Comparison of ENCODE assay signal across 15 mouse cellular contexts in the genomic region with DNA sequence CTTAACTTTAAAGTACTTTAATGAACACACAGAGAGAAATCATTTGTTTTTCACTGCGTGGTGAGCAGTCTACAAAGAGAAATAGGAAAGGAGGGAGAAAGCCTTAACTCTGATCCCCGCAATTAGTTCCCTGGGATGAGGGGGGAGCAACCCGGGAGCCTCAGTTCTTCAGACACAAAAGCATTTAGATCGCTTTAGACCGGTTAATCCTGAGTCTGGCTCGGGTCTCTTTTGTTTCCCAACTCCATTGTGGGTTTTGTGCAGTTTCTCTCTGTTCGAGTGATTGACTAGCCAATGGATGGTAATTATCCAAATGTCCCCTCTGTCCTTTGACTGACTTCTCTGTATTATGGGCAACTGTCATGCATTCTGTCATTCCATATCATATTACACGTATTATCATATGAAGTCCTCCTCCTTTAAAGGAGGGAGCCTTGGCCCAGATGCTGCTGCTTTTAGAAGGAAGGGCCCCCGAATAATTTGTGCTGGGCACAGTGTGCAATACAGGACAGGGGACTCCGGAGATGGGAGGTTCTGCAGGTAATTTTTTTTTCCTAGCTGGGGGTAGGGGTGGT. TPM values are rescaled to one million over a fixed set of nuclear protein-coding genes. Genes with fewer than 3 reads are reported as not detected.
DNase-seq lines count a peak whose midpoint lies in the region; ATAC-seq and TF ChIP-seq lines count a peak whose summit lies in the region.
"Had no signal": no experiment of that assay in that cellular context is flagged by ENCODE, and none has a peak within 500 bp of the region (broad histone marks: within the 10 kb centered on the region; RNA-seq: fewer than 3 reads in every experiment).

No protein-coding gene starts in this region.

- TF ChIP-seq POLR2A in limb, embryonic 14.5 days (IDR thresholded peaks at IDR 0.05; ENCODE audit: borderline replicate concordance, extremely low read depth, insufficient read depth, insufficient read length), result no peak
- no peak for TF ChIP-seq POLR2A in lung, adult 2 months (IDR thresholded peaks at IDR 0.05; ENCODE audit: borderline replicate concordance, extremely low read depth, low read depth, low read length)

- H3K4me3 ChIP-seq in liver, postnatal 0 days (ENCODE audit: low read depth, low read length), result no peak overlapping the region
- H3K4me3 ChIP-seq in forebrain, embryonic 16.5 days (replicated peaks; ENCODE audit: low read length), result peak overlapping the region; percentile 71
- H3K4me3 ChIP-seq in limb, embryonic 14.5 days (replicated peaks; ENCODE audit: low read length), result 0 out of 2 replicates have a peak overlapping the region, but pooled peaks have one; percentile 53
- no peak overlapping the region for H3K4me3 ChIP-seq in lung, adult 2 months (replicated peaks; ENCODE audit: extremely low read depth, low read depth, low read length)
- H3K4me3 ChIP-seq: heart, embryonic 12.5 days had no signal

- ATAC-seq in liver, postnatal 0 days, result no peak
- peak; percentile 38; the same call in 1 of the 2 replicates for ATAC-seq in forebrain, embryonic 16.5 days
- no peak for ATAC-seq in limb, embryonic 14.5 days (ENCODE audit: low FRiP score, low read depth)
- no peak for ATAC-seq in cerebellum, adult (ENCODE audit: insufficient number of reproducible peaks, low FRiP score, low TSS enrichment)
- ATAC-seq: Patski had no signal

- peaks cover 96% of the 10 kb centered on the region for H3K27me3 ChIP-seq in liver, postnatal 0 days (ENCODE audit: insufficient read depth, low read length)
- H3K27me3 ChIP-seq in forebrain, embryonic 16.5 days (replicated peaks; ENCODE audit: control insufficient read depth, insufficient read depth, low read length), result peaks cover 12% of the 10 kb centered on the region
- peaks cover 80% of the 10 kb centered on the region for H3K27me3 ChIP-seq in limb, embryonic 14.5 days (ENCODE audit: control insufficient read depth, insufficient read depth, low read length)

- H3K27ac ChIP-seq in liver, postnatal 0 days (ENCODE audit: low read depth), result no peak overlapping the region
- H3K27ac ChIP-seq in forebrain, embryonic 16.5 days (ENCODE audit: low read length), result peak overlapping the region; percentile 96
- no peak overlapping the region for H3K27ac ChIP-seq in limb, embryonic 14.5 days (replicated peaks; ENCODE audit: low read depth, low read length)
- H3K27ac ChIP-seq: macrophage had no signal

- H3K9ac ChIP-seq in liver, postnatal 0 days (replicated peaks), result no peak overlapping the region
- H3K9ac ChIP-seq in forebrain, embryonic 16.5 days (replicated peaks; ENCODE audit: low read depth, low read length), result peak overlapping the region; percentile 94
- no peak overlapping the region for H3K9ac ChIP-seq in limb, embryonic 14.5 days (ENCODE audit: low read depth, low read length, severe bottlenecking)
- H3K9ac ChIP-seq: heart, embryonic 12.5 days had no signal

- WGBS in liver, postnatal 0 days (ENCODE audit: insufficient replicate concordance), result 7% methylated on average over 10 of the region's 10 CpGs
- WGBS in forebrain, embryonic 16.5 days, result 1% methylated on average over 10 of the region's 10 CpGs
- 4% methylated on average over 10 of the region's 10 CpGs for WGBS in limb, embryonic 14.5 days
- WGBS in lung, adult 2 months, result 6% methylated on average over 10 of the region's 10 CpGs

- no peak for DNase-seq in liver, postnatal 0 days
- DNase-seq in liver, result no peak
- no peak for DNase-seq in limb, embryonic 14.5 days (ENCODE audit: low spot score)
- DNase-seq in lung, adult 2 months, result no peak
- no peak for DNase-seq in adrenal gland, adult 18-20 months (ENCODE audit: low spot score in 2 of 2)
- no peak for DNase-seq in adrenal gland, adult 8-10 months
- DNase-seq: kidney, postnatal 4 days; spleen, adult 18-20 months; thymus, postnatal 36 days had no signal

- no peak for TF ChIP-seq EP300 in liver, postnatal 0 days (IDR thresholded peaks at IDR 0.05; ENCODE audit: low read depth)

- no peak for TF ChIP-seq CTCF in liver, postnatal 0 days (IDR thresholded peaks at IDR 0.05; ENCODE audit: low read depth)
- no peak for TF ChIP-seq CTCF in lung, adult 2 months (IDR thresholded peaks at IDR 0.05; ENCODE audit: insufficient read depth, low read length)

- H3K36me3 ChIP-seq in liver, postnatal 0 days (replicated peaks; ENCODE audit: insufficient read depth, low read length), result no peaks in the 10 kb centered on the region
- H3K36me3 ChIP-seq in forebrain, embryonic 16.5 days (ENCODE audit: control insufficient read depth, insufficient read depth), result no peaks in the 10 kb centered on the region
- H3K36me3 ChIP-seq in limb, embryonic 14.5 days (ENCODE audit: control insufficient read depth, insufficient read depth, low read length), result no peaks in the 10 kb centered on the region
- H3K36me3 ChIP-seq: heart, embryonic 12.5 days had no signal

- H3K9me3 ChIP-seq in liver, postnatal 0 days (ENCODE audit: low read length), result no peaks in the 10 kb centered on the region
- no peaks in the 10 kb centered on the region for H3K9me3 ChIP-seq in forebrain, embryonic 16.5 days (ENCODE audit: control insufficient read depth, low read length)
- no peaks in the 10 kb centered on the region for H3K9me3 ChIP-seq in limb, embryonic 14.5 days (ENCODE audit: control insufficient read depth, low read length)
- H3K9me3 ChIP-seq: heart, embryonic 12.5 days had no signal

- H3K4me1 ChIP-seq in liver, postnatal 0 days (ENCODE audit: insufficient read depth), result peaks cover 4% of the 10 kb centered on the region; the same call in 1 of the 2 replicates
- peaks cover 28% of the 10 kb centered on the region for H3K4me1 ChIP-seq in forebrain, embryonic 16.5 days (replicated peaks; ENCODE audit: control insufficient read depth, insufficient read depth, low read length)
- peaks cover 10% of the 10 kb centered on the region for H3K4me1 ChIP-seq in limb, embryonic 14.5 days (ENCODE audit: control insufficient read depth, insufficient read depth, low read length)
- peaks cover 2% of the 10 kb centered on the region for H3K4me1 ChIP-seq in lung, adult 2 months (ENCODE audit: control insufficient read depth, insufficient read depth, low read length)

- H3K4me2 ChIP-seq in liver, postnatal 0 days (ENCODE audit: low read depth, low read length), result peak overlapping the region; percentile 70; the same call in 1 of the 2 replicates
- H3K4me2 ChIP-seq in forebrain, embryonic 16.5 days (ENCODE audit: low read length), result peak overlapping the region; percentile 83
- H3K4me2 ChIP-seq in limb, embryonic 14.5 days (replicated peaks; ENCODE audit: low read depth, low read length, severe bottlenecking), result no peak overlapping the region
- H3K4me2 ChIP-seq: heart, embryonic 12.5 days had no signal

RNA-seq across cellular contexts. Expression of a gene that starts 1.6 kb away (rescaled TPM):
- 1.7 and 2.8 TPM in 2 replicates for polyA plus RNA-seq in liver, postnatal 0 days (2015; fragmentation: Nextera tagmentation; extraction: Ambion mirVana)
- polyA plus RNA-seq in forebrain, embryonic 16.5 days (2015; fragmentation: Nextera tagmentation; extraction: Ambion mirVana), result 69.7 and 90.4 TPM in 2 replicates
- 27.5 and 37.0 TPM in 2 replicates for polyA plus RNA-seq in limb, embryonic 14.5 days (2012; rRNA removed)
- 8.7 and 11.4 TPM in 2 replicates for polyA plus RNA-seq in limb, embryonic 14.5 days (2014; fragmentation: Nextera tagmentation; extraction: Ambion mirVana)
- polyA plus RNA-seq in lung, adult 2 months (2012; rRNA removed), result not detected in 2 replicates
- not detected for total RNA-seq in adrenal gland, adult 18-20 months (2021)
- total RNA-seq in adrenal gland, adult 8-10 months (2022), result not detected
- polyA plus RNA-seq: intestine, embryonic 14.5 days had no signal

RNA-seq across cellular contexts. Expression of a gene that starts 53.5 kb away (rescaled TPM):
- polyA plus RNA-seq in liver, postnatal 0 days (2015; fragmentation: Nextera tagmentation; extraction: Ambion mirVana), result 3.6 and 3.8 TPM in 2 replicates
- 15.1 and 19.5 TPM in 2 replicates for polyA plus RNA-seq in forebrain, embryonic 16.5 days (2015; fragmentation: Nextera tagmentation; extraction: Ambion mirVana)
- polyA plus RNA-seq in limb, embryonic 14.5 days (2012; rRNA removed), result 22.9 and 30.9 TPM in 2 replicates
- 11.8 and 12.9 TPM in 2 replicates for polyA plus RNA-seq in limb, embryonic 14.5 days (2014; fragmentation: Nextera tagmentation; extraction: Ambion mirVana)
- 19.2 and 20.8 TPM in 2 replicates for polyA plus RNA-seq in lung, adult 2 months (2012; rRNA removed)
- 10 to 100 TPM; 22.5 to 22.9 TPM for total RNA-seq in adrenal gland, adult 18-20 months (2021)
- total RNA-seq in adrenal gland, adult 8-10 months (2022), result 10 to 100 TPM; 27.9 to 41.0 (median 32.3) TPM

Comparison
In these comparisons a context has a peak if more than half of its experiments do, and no peak if none do; other contexts are left out.
1. H3K4me3 ChIP-seq: peak in forebrain, embryonic 16.5 days (single experiment) and limb, embryonic 14.5 days (single experiment); none in liver, postnatal 0 days (single experiment) and lung, adult 2 months (single experiment).